Mouse (Mus musculus) layer of hippocampus, postnatal 25 days (tissue): ENCODE results near the gene Tspan12. TPM values are rescaled to one million over a fixed set of nuclear protein-coding genes. Genes with fewer than 3 reads are reported as not detected.
"Not testable (repeated sequence)": the region's sequence is repeated elsewhere in the genome, so short reads cannot be mapped to it uniquely, and the experiment has no call there.

ENCODE experiments used
- DNase-seq, 2 experiments: peaks; one replicate each; pipeline ENCODE4 v3.0.0; 2022; ENCODE audit warnings: mixed read lengths in 2 of 2, low spot score in 1 of 2; ENCODE audit errors: extremely low spot score in 1 of 2
- total RNA-seq, 2 experiments: library from RNA; stranded (reverse); gene quantifications; 2 replicates each; pipeline ENCODE4 v1.2.3; 2021

Tspan12 gene
- total RNA-seq, result 10 to 100 TPM; 29.3 to 34.5 TPM

DNA sequence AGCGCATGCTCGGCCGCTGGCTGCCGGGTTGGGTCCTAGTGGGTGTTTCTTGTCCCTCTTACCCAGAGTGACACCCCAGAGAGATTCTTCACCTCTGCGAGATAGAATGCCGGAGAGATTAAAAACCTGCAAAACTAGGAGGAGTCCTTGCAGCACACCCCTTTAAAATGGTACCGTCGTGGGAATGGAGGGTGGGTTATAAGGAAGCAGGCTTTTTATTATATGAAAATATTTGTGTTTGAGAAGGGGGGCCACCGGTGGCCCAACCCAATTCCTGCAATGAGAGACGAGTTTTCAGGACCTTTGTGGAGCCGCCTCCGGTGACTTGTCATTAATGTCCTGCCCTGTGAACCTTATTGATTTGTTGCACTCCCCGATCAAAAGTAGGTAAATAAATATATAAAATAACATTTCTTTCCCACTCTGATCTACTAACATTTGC lies at the start of gene Tspan12:
Gene Tspan12, minus strand, starts transcription at position 172 of the 442 bp plus-strand sequence.
- no peak for DNase-seq

DNA sequence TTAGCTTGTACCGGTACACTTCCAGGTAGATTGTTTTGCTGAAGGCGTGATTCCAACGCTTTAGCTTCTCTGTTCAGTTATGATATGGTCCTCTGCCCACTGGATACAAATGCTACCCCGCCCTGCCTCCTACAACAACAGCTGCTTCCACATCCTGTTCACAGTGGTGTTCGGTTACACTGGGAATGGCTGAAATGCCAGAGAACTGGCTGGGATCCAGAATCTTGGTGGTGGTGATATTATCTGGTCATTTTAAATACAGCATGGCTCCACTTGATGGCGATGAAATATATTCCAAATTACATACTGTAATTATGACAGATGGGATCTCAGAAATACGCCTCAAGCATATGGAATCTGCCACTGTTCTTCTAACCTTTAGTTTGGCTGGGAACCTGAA lies 42.1 kb upstream of the Tspan12 start:
- DNase-seq, result peak in 1 of 2 experiments; percentile 4

DNA sequence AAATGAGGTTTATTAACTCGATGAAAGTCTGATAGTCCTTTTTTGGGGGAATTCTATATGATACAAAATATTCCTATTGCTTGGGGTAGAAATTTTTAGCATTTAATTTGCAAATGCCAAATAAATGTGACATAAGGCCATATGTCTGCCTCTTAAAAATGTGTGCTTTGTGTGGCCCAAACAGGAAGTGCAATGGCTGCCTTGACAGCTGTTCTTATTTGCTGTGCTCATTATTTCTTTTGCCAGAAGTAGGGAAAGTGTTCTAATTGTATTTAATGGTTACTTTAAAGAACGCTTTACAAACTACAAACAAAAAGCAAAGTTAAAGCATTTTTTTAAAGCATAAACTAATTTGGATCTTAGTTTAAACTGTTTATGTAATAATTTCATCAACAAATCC lies 36.8 kb upstream of the Tspan12 start:
- DNase-seq, result no peak

DNA sequence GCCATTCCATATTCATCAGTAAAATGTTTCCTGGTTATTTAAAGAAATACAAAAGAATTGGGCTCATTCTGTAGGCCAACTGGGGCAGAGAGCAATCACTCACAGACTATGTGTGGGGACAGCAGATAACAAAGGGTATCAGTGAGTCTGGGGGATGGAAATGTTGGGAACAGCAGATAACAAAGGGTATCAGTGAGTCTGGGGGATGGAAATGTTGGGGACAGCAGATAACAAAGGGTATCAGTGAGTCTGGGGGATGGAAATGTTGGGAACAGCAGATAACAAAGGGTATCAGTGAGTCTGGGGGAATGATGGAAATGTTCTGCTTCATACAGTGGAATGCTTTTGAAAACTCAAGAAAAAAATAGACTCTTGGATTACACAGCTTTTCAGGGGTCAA lies 35.7 kb upstream of the Tspan12 start:
- not testable (repeated sequence) for DNase-seq

DNA sequence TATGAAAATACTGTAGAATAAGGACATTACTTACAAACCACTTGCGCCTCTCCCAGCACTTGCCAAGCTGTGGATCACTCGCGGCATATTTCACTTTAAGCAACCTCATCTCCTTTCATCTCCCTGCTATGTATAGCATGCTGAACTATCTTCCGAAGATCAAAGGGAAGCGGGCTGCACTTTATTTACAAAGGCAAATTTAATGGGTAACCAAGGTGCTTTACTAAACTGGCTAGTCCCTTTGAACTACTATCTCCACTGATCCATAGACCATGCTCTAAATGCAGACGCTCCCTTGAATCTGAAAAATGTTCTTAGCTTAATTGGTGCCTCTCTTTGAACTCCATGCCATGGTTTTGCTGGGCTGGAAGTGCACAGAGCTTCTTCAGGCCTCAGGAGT lies 27.2 kb upstream of the Tspan12 start:
- DNase-seq, result no peak

DNA sequence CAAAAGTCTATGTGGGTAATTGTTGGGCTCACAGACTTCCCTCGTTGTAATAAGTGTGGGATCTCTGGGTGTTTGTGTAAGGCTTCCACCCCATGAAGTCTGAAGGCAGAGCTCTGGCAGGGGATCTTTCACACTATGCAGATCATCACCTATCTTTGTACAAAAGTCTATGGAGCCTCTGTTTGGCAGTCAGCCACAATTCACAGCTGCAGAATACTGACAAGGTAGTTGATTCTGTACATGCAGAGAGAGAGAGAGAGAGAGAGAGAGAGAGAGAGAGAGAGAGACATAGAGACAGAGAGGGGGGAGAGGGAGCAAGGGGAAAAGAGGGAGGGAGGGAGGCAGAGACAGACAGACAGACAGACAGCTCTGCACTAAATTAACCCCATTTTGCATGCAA lies 15.0 kb upstream of the Tspan12 start:
- no peak for DNase-seq

DNA sequence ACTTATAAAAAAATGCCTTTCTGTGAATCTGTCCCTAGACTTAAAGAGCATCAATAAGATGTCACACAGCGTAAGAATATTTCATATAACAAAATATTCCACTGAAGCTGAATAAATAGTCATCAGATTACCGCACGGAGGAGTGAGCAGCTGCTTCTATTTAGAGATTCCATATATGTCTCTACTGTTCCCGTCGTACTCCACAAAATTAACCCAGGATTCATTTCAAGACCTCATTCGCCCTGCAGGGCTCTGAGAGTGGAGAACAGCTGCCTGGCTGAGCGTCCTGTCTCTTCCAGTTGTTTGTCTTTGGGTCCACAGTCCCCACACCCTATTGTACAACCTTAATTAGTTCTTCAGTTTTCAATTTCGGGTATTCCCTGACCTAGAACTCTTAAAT lies 11.9 kb upstream of the Tspan12 start:
- DNase-seq, result no peak

DNA sequence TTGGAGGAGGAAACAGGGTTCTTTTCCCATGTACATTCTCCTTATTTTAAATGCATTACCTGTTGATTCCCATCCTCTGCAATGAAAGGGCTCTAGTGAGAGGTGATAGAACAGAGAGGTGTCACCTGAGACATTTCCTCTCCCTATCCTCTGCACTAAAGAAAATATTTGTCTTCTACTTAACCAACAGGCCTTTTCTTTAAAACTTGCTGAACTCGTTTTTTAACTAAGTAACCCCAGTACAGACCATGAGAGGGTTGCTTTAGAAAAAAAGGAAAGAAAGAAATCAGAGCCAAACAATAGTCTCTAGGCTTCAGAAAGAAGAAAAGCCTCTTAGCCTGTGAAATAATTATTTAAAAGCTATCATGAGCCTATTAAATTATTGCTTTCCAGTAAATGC lies 11.2 kb upstream of the Tspan12 start:
- no peak for DNase-seq

DNA sequence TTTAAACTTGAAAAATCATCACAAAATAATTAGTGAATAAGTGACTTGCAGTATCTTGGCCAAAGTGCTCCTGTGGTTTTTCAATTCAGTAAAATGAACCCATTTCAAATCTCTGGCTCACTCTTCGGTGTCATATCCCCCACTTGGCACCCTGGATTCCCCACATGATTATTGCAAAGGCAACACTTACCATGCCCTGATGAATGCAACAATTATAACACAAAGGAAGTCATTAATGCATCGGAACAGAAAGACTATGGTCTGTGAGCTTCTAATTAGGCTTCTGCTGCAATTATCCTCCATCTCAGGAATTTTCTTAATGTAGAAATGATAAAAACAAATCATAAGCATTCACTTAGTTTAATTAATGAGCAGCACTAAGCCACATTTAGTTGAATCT lies 9.0 kb upstream of the Tspan12 start:
- DNase-seq, result no peak

DNA sequence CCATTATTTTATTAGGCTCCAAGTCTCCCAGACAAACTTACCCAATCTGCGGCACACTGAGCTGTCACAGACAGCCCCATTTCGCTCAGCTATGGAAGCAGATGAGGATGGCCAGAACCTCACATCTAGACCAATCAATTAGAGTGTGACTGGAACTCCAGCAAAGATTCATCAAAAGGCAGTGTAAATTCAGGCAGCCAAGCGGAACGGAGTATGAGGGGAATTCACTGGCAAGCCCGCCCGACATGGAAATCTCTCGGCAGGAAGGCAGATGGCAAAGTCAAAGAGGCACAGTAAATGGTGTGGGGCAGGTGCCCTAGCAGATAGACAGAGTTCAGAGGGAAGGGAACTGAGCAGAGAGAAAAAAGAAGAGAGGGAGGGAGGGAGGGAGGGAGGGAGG lies 5.5 kb upstream of the Tspan12 start:
- no peak for DNase-seq

DNA sequence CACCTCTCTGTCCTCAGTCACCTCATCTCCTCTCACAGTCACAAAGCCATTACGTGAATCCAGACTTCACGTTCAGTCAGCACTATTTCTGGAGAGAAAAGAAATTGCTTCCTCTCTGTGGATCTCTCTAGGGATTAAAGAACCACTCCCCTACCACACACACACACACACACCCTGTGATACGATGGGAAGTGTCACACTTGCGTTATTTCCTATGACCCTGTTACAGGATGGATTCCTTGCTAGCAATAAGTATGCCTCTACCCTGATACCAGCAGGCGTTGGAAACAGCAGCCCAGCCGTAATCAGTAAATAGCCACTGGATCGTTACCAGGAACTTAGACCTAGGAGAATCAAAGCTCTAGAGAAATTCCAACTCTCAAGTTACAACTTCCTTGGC lies 3.6 kb upstream of the Tspan12 start:
- no peak for DNase-seq

DNA sequence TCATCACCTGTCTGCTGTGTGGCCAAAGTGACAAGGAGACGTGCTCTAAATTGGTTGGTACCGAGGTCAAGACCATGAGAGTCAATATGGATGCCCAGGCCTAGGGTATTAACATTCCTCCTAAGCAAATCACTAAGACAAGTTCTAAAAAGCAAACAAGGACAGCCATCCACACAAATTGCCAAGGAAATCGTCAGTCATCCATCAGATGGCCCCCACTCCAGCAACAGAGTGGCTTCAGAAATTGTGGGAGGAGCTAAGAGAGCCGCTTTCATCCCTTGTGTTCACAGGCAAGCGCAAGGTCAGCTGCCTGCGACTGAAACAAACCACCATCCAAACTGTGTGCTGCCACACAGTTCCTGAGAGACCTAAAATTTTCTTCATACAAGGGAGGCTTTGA lies 1.0 kb upstream of the Tspan12 start:
- no peak for DNase-seq

DNA sequence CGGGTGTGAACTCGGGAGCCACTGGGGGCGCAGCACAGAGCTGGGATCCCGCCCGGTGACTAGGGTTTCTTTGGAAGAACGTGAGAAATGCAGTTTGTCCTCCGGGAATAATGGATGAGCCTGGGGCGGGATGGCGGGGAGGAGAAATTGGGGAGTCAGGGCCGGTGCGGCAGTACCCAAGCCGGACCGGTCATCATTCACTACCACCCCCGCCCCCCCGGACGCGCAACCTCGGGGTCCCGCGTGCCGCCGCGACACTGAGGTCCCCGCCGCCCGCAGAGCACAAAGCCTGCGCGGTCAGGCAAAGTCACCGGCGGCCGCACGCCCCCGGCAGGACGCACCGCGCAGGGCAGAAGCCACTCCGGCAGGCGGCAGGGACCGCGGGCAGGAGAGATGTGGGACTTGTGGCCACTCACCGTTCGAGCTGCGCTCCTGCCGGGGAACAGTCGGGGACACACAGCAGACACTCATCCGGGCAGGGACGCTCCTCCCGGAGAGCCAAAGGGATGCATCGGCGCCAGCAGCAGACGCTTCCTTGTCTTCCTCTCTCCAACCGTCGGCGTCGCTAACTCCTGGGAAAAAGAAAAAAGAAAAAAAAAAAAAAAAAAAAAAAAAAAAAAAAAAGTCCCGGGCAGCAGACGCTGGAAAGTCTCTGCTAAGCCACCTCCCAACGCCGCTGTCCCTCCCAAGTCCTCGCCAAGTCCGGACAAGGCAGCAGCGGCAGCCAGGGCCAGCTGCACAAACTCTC lies 545 bp downstream of the Tspan12 start:
- peak; percentile 49 to 51 for DNase-seq

DNA sequence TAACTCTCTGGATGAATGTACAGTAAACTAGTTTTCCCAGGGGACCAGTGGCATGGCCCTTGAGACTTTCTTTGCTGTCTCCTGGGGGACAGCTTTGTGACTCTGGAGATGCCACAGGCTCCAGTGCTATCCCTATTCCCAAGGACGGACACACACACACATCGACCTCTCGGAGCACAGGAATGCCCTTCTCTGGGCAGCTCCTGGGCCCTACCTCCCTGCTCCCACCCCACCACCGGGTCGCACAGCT lies 1.0 kb downstream of the Tspan12 start:
- no peak for DNase-seq

DNA sequence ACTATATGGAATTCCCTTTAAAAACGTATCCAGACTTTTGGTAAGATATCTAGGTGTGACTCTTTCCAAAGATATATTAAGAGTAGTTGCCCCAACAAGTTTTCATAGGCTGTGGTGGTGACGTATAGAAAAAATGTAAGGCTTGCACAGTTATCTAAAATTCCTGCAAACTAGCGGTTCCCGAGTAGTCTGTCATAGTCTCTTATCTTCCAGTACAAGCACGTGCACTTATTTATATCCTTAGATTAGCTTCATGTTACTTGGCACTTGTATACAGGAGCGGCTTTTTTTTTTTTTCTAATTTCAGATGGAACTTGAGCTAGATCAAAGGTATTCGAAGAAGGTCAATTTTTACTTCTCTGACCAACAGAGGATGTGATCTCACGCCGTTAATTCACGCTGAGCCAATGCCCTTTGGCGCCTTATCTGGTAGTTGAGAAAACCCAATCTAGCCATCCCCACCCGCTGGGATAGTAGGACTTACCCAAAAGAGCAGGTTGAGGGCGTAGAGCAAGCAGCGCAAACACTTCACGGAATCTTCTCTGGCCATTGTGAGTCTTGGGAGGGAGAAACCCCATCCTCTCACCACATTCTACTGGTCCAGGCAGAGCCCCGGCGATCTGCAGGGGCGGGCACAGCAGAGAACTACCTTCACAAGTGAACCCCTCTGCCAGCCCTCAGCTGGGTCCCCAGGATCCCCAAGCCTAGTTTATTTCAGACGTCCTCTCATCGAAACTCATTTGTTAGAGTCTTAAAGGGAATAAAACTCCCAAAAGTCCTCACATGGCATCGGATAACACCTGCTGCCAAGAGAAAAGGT lies 1.6 kb downstream of the Tspan12 start:
- no peak for DNase-seq

DNA sequence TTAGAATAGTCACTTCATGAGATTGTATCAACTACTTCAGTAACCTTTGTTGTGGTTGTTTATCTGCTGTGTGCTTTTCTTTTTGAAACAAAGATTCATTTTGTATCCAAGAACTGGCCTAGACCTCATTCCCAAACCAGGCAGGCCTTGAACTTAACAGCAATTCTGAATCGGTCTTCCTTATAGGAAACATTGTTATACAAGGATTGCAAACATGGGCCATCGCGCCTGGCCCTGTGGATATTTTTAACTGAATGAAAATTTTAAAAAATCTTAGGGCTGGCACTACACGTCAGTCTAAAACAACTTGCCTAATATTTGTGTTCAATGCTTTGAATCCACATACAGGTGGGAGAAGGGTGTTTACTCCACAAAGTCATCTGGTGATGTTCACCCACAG lies 3.5 kb downstream of the Tspan12 start:
- no peak for DNase-seq

DNA sequence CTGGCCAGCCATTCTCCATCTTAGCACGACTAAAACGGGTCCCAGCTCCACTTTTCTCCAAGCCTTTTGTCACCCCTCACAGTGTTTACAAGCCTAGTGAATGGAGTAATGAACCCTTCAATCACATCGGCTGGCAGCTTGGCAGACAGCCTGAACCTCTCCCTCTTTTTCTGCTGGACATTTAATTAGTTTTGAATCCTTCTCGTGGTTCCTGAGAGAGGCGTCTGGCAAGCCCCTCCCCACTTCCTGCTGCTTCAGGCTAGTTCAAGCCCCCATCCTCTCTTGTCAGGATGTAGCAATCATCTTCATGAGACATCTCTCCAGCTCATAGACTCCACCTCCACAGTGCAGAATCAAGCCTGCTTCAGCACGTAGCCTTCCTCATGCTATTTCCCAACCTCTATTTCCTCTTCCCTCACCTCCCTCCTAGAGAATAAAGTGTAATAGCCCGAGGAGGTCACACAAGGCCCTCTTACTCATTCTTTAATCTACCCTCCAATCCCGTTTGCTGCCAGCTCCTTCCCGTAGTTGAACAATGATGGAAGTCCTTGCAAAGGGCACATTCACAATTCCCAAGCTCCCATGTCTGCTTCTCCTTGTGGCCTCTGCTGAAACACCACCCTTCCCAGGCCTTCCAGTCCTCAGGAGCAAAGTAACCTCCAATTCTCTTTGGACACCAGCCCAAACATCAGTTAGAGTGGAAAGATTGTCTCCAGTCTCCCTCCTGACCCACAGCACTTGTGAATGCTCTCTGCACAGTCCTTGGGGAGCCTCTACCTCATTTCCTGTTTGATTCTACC lies 12.1 kb downstream of the Tspan12 start:
- no peak for DNase-seq

DNA sequence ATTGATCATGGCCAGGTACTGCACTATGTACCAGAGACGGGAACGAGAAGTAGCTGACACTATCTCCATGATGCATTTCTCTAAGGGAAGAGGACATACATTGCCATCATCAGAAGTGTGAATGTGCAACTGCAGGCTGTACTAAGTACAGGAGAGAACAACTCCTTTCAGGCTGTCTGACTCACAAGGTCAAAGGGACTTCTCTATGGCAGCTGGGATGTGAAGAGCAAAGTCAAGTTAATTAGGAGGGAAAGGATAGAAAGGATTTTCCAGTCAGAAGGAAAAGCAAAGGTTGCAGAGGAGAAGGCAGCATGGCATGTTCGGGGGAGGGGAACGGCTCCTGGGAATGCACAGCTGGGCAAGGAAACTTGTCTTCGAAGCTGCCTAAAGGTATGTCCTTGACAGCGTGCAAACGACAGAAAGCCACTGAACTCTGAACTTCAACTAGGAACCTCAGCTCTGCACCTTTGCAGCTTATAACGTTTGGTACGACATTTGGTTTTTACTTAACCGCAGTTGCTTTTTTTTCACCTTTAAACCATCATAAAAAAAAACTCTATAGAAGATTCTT lies 13.0 kb downstream of the Tspan12 start:
- no peak for DNase-seq

DNA sequence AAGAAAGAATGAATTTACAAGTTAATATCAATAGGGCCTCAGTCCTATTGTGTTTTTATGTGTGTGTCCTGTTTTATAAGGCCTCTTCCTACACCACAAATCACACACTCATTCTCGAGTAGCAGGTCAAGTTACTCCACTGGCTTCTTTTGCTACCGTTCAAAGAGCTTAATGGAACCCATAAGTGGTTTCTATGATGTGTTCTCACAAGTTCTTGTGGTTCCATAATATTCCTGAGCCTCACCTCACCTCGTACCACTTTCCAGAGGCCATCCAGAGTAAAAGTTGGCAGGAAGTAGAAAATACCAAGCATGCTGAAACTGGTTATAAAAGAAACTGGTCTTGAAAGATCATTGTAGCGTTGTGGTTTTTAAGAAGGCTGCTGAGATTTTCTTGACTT lies 18.8 kb downstream of the Tspan12 start:
- no peak for DNase-seq

DNA sequence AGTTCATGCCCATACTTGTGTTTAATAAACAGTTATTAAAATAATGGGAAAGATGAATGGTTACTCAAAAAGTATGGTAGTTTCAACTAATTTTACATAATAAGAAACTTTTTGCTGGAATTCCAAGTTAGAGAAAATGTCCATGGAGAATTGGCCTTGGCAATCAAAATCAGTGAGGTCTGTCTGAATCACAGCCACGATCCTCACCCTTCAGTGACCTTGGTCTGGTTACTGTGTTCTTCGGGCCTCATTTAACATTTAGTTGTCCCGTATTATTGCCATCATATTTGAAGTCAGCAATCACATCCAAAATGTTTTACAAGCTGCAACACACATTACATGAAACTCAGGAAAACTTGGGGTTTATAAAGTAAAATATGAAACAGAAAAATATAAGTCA lies 20.4 kb downstream of the Tspan12 start:
- DNase-seq, result no peak

DNA sequence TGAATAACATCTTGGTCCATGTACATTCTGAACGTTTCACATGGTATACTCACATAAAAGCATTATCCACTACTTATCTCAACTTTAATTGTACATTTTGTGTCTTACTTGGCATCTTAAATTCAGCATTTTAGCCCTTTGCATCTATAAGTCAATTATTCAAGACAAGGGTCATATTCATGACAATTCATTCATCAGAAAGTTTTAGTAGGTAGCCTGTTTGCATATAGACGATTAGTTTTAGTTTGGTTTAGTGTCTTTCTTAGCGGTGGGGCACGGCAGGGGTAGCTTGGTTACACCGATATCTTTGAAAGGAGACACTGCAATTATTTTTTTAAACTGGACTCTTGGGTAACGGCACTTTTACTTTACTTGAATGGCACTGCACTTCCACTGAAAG lies 21.4 kb downstream of the Tspan12 start:
- DNase-seq, result no peak
